In genomic region chrX:48466174-48466573, GRCm38 (mm10) we compare ENCODE assay signal across 26 mouse cellular contexts. TPM values are rescaled to one million over a fixed set of nuclear protein-coding genes. Genes with fewer than 3 reads are reported as not detected.
DNase-seq lines count a peak whose midpoint lies in the region; ATAC-seq and TF ChIP-seq lines count a peak whose summit lies in the region.
"Had no signal": no experiment of that assay in that cellular context is flagged by ENCODE, and none has a peak within 500 bp of the region (broad histone marks: within the 10 kb centered on the region; RNA-seq: fewer than 3 reads in every experiment).

No protein-coding gene starts in this region.

- TF ChIP-seq CTCF in intestine, postnatal 0 days (IDR thresholded peaks at IDR 0.05; ENCODE audit: low read depth), result no peak
- no peak for TF ChIP-seq CTCF in MEL (IDR thresholded peaks at IDR 0.05 in 2 of 3, conservative IDR thresholded peaks at IDR 0.05 in 1 of 3; ENCODE audit: control insufficient read depth in 1 of 3, insufficient read depth in 1 of 3, low read depth in 2 of 3, low read length in 3 of 3, poor library complexity in 1 of 3, severe bottlenecking in 1 of 3)
- TF ChIP-seq CTCF in stomach, postnatal 0 days (IDR thresholded peaks at IDR 0.05; ENCODE audit: low read depth), result no peak

- no peaks in the 10 kb centered on the region for H3K9me3 ChIP-seq in intestine, postnatal 0 days (ENCODE audit: control insufficient read depth)
- no peaks in the 10 kb centered on the region for H3K9me3 ChIP-seq in intestine, embryonic 15.5 days
- no peaks in the 10 kb centered on the region for H3K9me3 ChIP-seq in MEL (replicated peaks; ENCODE audit: insufficient read depth, low read length)
- no peaks in the 10 kb centered on the region for H3K9me3 ChIP-seq in stomach, postnatal 0 days (ENCODE audit: control insufficient read depth, low read length)
- H3K9me3 ChIP-seq: embryonic facial prominence, embryonic 12.5 days; embryonic facial prominence, embryonic 15.5 days; G1E; hindbrain, embryonic 12.5 days had no signal

- peak; percentile 63 for DNase-seq in MEL (ENCODE audit: low read depth, low spot score)
- no peak for DNase-seq in stomach, postnatal 0 days (ENCODE audit: low spot score)
- no peak for DNase-seq in layer of hippocampus, adult 18-20 months (ENCODE audit: low spot score in 2 of 2)
- DNase-seq: adrenal gland, adult 8-10 months; adrenal gland, postnatal 25 days; cerebellum, adult 2 months; cerebellum, adult 9-11 months; cerebellum, postnatal 25 days; forebrain, postnatal 0 days; gastrocnemius, adult 2 months; gastrocnemius, postnatal 14 days; heart, adult 2 months; kidney, adult 2 months had no signal

- ATAC-seq in intestine, postnatal 0 days, result peak; percentile 65
- no peak for ATAC-seq in intestine, embryonic 15.5 days
- ATAC-seq in stomach, postnatal 0 days (ENCODE audit: low FRiP score, low TSS enrichment), result peak; percentile 6; the same call in 1 of the 2 replicates
- ATAC-seq in granulocyte monocyte progenitor cell, adult 5-6 weeks (replicated peaks; ENCODE audit: poor library complexity, severe bottlenecking), result no peak
- ATAC-seq: forebrain, embryonic 14.5 days; forebrain, postnatal 0 days; hindbrain, embryonic 16.5 days; intestine, embryonic 16.5 days had no signal

- no peak overlapping the region for H3K4me3 ChIP-seq in intestine, postnatal 0 days (ENCODE audit: low read depth, low read length)
- no peak overlapping the region for H3K4me3 ChIP-seq in intestine, embryonic 15.5 days (replicated peaks)
- no peak overlapping the region for H3K4me3 ChIP-seq in MEL (ENCODE audit: control insufficient read depth in 1 of 2, insufficient read depth in 1 of 2, low read depth in 2 of 2, low read length in 2 of 2)
- H3K4me3 ChIP-seq in stomach, postnatal 0 days (ENCODE audit: low read depth, low read length), result no peak overlapping the region
- H3K4me3 ChIP-seq: embryonic facial prominence, embryonic 12.5 days; embryonic facial prominence, embryonic 15.5 days; gastrocnemius, adult 2 months; heart, adult 2 months; hindbrain, embryonic 12.5 days had no signal

- H3K27ac ChIP-seq in intestine, postnatal 0 days (ENCODE audit: low read depth, low read length), result 0 out of 2 replicates have a peak overlapping the region, but pooled peaks have one; percentile 15
- no peak overlapping the region for H3K27ac ChIP-seq in intestine, embryonic 15.5 days
- peak overlapping the region; percentile 62 for H3K27ac ChIP-seq in MEL (ENCODE audit: control insufficient read depth, low read depth, low read length)
- H3K27ac ChIP-seq in stomach, postnatal 0 days (replicated peaks), result no peak overlapping the region
- H3K27ac ChIP-seq: embryonic facial prominence, embryonic 12.5 days; embryonic facial prominence, embryonic 15.5 days; gastrocnemius, adult 2 months; heart, adult 2 months; hindbrain, embryonic 12.5 days had no signal

- H3K79me2 ChIP-seq in MEL (ENCODE audit: control insufficient read depth, insufficient read depth, low read length, poor library complexity), result no peaks in the 10 kb centered on the region; the same call in 1 of the 2 replicates

- H3K4me2 ChIP-seq in intestine, postnatal 0 days (replicated peaks; ENCODE audit: low read depth), result no peak overlapping the region
- no peak overlapping the region for H3K4me2 ChIP-seq in intestine, embryonic 15.5 days (replicated peaks)
- no peak overlapping the region for H3K4me2 ChIP-seq in stomach, postnatal 0 days (replicated peaks; ENCODE audit: low read depth)
- H3K4me2 ChIP-seq: embryonic facial prominence, embryonic 12.5 days; embryonic facial prominence, embryonic 15.5 days; heart, embryonic 11.5 days; hindbrain, embryonic 12.5 days had no signal

- no peak overlapping the region for H3K9ac ChIP-seq in intestine, postnatal 0 days (ENCODE audit: low read depth, low read length)
- H3K9ac ChIP-seq in intestine, embryonic 15.5 days, result no peak overlapping the region
- 0 out of 2 replicates have a peak overlapping the region, but pooled peaks have one; percentile 29 for H3K9ac ChIP-seq in MEL (ENCODE audit: control insufficient read depth, low read depth, low read length, poor library complexity, severe bottlenecking)
- no peak overlapping the region for H3K9ac ChIP-seq in stomach, postnatal 0 days (ENCODE audit: low read length)
- H3K9ac ChIP-seq: embryonic facial prominence, embryonic 12.5 days; embryonic facial prominence, embryonic 15.5 days; forebrain, postnatal 0 days; hindbrain, embryonic 12.5 days had no signal

- TF ChIP-seq EP300 in MEL (IDR thresholded peaks at IDR 0.05; ENCODE audit: low read depth in 1 of 2, low read length in 2 of 2), result no peak; a peak in 1 of 4 replicates
- TF ChIP-seq EP300 in stomach, postnatal 0 days (optimal IDR thresholded peaks at IDR 0.05), result no peak

- H3K4me1 ChIP-seq in intestine, postnatal 0 days (replicated peaks; ENCODE audit: control insufficient read depth, insufficient read depth, low read length), result no peaks in the 10 kb centered on the region
- H3K4me1 ChIP-seq in intestine, embryonic 15.5 days (replicated peaks), result no peaks in the 10 kb centered on the region
- H3K4me1 ChIP-seq in MEL (ENCODE audit: control insufficient read depth in 1 of 2, insufficient read depth in 2 of 2, low read length in 2 of 2), result peaks cover 1 to 19% of the 10 kb centered on the region in 2 experiments; a peak in 2 of 4 replicates
- no peaks in the 10 kb centered on the region for H3K4me1 ChIP-seq in stomach, postnatal 0 days (replicated peaks; ENCODE audit: control insufficient read depth, insufficient read depth)
- H3K4me1 ChIP-seq: embryonic facial prominence, embryonic 12.5 days; embryonic facial prominence, embryonic 15.5 days; hindbrain, embryonic 12.5 days had no signal

- WGBS in intestine, postnatal 0 days, result 50% methylated on average over 2 of the region's 2 CpGs
- WGBS in intestine, embryonic 15.5 days, result 57% methylated on average over 2 of the region's 2 CpGs
- 54% methylated on average over 2 of the region's 2 CpGs for WGBS in stomach, postnatal 0 days

- no peaks in the 10 kb centered on the region for H3K27me3 ChIP-seq in intestine, postnatal 0 days (replicated peaks; ENCODE audit: control insufficient read depth, insufficient read depth, low read length)
- no peaks in the 10 kb centered on the region for H3K27me3 ChIP-seq in intestine, embryonic 15.5 days (replicated peaks)
- no peaks in the 10 kb centered on the region for H3K27me3 ChIP-seq in MEL (ENCODE audit: control insufficient read depth in 1 of 2, insufficient read depth in 2 of 2, low read length in 2 of 2)
- H3K27me3 ChIP-seq in stomach, postnatal 0 days (ENCODE audit: control insufficient read depth, insufficient read depth, low read length), result no peaks in the 10 kb centered on the region
- H3K27me3 ChIP-seq: CH12.LX; embryonic facial prominence, embryonic 12.5 days; embryonic facial prominence, embryonic 15.5 days; hindbrain, embryonic 12.5 days had no signal

- H3K36me3 ChIP-seq in intestine, postnatal 0 days (ENCODE audit: control insufficient read depth, insufficient read depth), result no peaks in the 10 kb centered on the region
- H3K36me3 ChIP-seq in intestine, embryonic 15.5 days, result no peaks in the 10 kb centered on the region
- peaks cover 0 to 21% of the 10 kb centered on the region in 2 experiments; a peak in 2 of 4 replicates for H3K36me3 ChIP-seq in MEL (ENCODE audit: control insufficient read depth in 1 of 2, insufficient read depth in 2 of 2, low read length in 2 of 2)
- no peaks in the 10 kb centered on the region for H3K36me3 ChIP-seq in stomach, postnatal 0 days (ENCODE audit: control insufficient read depth, insufficient read depth, low read length)
- H3K36me3 ChIP-seq: embryonic facial prominence, embryonic 12.5 days; embryonic facial prominence, embryonic 15.5 days; G1E; hindbrain, embryonic 12.5 days had no signal

- no peak for TF ChIP-seq RAD21 in MEL (IDR thresholded peaks at IDR 0.05; ENCODE audit: low read depth, low read length)

- no peak for TF ChIP-seq POLR2A in MEL (IDR thresholded peaks at IDR 0.05; ENCODE audit: control insufficient read depth in 1 of 2, insufficient read depth in 1 of 2, low read depth in 1 of 2, low read length in 2 of 2, poor library complexity in 1 of 2)

RNA-seq across cellular contexts. Expression of gene Elf4, which starts 3.2 kb away (rescaled TPM):
- polyA plus RNA-seq in intestine, postnatal 0 days (2015; fragmentation: Nextera tagmentation; extraction: Ambion mirVana), result 10.6 and 11.1 TPM in 2 replicates
- polyA plus RNA-seq in intestine, embryonic 15.5 days (2015; fragmentation: Nextera tagmentation; extraction: Ambion mirVana), result 13.0 and 13.9 TPM in 2 replicates
- total RNA-seq in MEL (2012; rRNA removed), result 3.4 and 4.0 TPM in 2 replicates
- 10 to 100 TPM in 1 of 2 experiments, not detected in 1; 15.3 TPM for polyA plus RNA-seq in MEL (2012; ENCODE audit: insufficient read depth in 1 of 2, insufficient read length in 2 of 2, low read depth in 1 of 2, low replicate concordance in 2 of 2, missing spikeins in 1 of 2)
- polyA plus RNA-seq in stomach, postnatal 0 days (2015; fragmentation: Nextera tagmentation; extraction: Ambion mirVana), result 4.1 and 4.5 TPM in 2 replicates
- 45.1 and 47.2 TPM in 2 replicates for total RNA-seq in granulocyte monocyte progenitor cell, adult 5-6 weeks (2014; fragmentation: Nextera tagmentation)
- 12.7 and 13.8 TPM in 2 replicates for total RNA-seq in granulocyte monocyte progenitor cell, adult 5-6 weeks (2017)
- under 1 TPM; 0.89 to 0.99 TPM for total RNA-seq in layer of hippocampus, adult 18-20 months (2021)

RNA-seq across cellular contexts. Expression of gene Aifm1, which starts 47.2 kb away (rescaled TPM):
- polyA plus RNA-seq in intestine, postnatal 0 days (2015; fragmentation: Nextera tagmentation; extraction: Ambion mirVana), result 67.2 and 68.9 TPM in 2 replicates
- 95.1 and 102 TPM in 2 replicates for polyA plus RNA-seq in intestine, embryonic 15.5 days (2015; fragmentation: Nextera tagmentation; extraction: Ambion mirVana)
- total RNA-seq in MEL (2012; rRNA removed), result 69.1 and 76.1 TPM in 2 replicates
- polyA plus RNA-seq in MEL (2012; ENCODE audit: insufficient read depth in 1 of 2, insufficient read length in 2 of 2, low read depth in 1 of 2, low replicate concordance in 2 of 2, missing spikeins in 1 of 2), result 10 to 100 TPM in 1 of 2 experiments, not detected in 1; 99.1 TPM
- polyA plus RNA-seq in stomach, postnatal 0 days (2015; fragmentation: Nextera tagmentation; extraction: Ambion mirVana), result 45.9 TPM in 2 replicates
- total RNA-seq in granulocyte monocyte progenitor cell, adult 5-6 weeks (2014; fragmentation: Nextera tagmentation), result 67.0 TPM in 2 replicates
- 85.6 and 97.1 TPM in 2 replicates for total RNA-seq in granulocyte monocyte progenitor cell, adult 5-6 weeks (2017)
- 10 to 100 TPM; 22.7 to 28.3 TPM for total RNA-seq in layer of hippocampus, adult 18-20 months (2021)

RNA-seq across cellular contexts. Expression of gene Rab33a, which starts 52.9 kb away (rescaled TPM):
- polyA plus RNA-seq in intestine, postnatal 0 days (2015; fragmentation: Nextera tagmentation; extraction: Ambion mirVana), result 1.6 and 2.4 TPM in 2 replicates
- 5.5 and 7.4 TPM in 2 replicates for polyA plus RNA-seq in intestine, embryonic 15.5 days (2015; fragmentation: Nextera tagmentation; extraction: Ambion mirVana)
- total RNA-seq in MEL (2012; rRNA removed), result not detected in 2 replicates
- under 1 TPM in 1 of 2 experiments, not detected in 1; 0.46 TPM for polyA plus RNA-seq in MEL (2012; ENCODE audit: insufficient read depth in 1 of 2, insufficient read length in 2 of 2, low read depth in 1 of 2, low replicate concordance in 2 of 2, missing spikeins in 1 of 2)
- polyA plus RNA-seq in stomach, postnatal 0 days (2015; fragmentation: Nextera tagmentation; extraction: Ambion mirVana), result 2.4 and 2.5 TPM in 2 replicates
- not detected in 2 replicates for total RNA-seq in granulocyte monocyte progenitor cell, adult 5-6 weeks (2014; fragmentation: Nextera tagmentation)
- total RNA-seq in granulocyte monocyte progenitor cell, adult 5-6 weeks (2017), result not detected in 2 replicates
- total RNA-seq in layer of hippocampus, adult 18-20 months (2021), result 10 to 100 TPM; 18.3 to 21.5 TPM
- total RNA-seq: G1E; hematopoietic stem cell, adult 5-6 weeks had no signal

Comparison
In these comparisons a context has a peak if more than half of its experiments do, and no peak if none do; other contexts are left out.
1. ATAC-seq: peak in intestine, postnatal 0 days (single experiment) and stomach, postnatal 0 days (single experiment); none in intestine, embryonic 15.5 days (single experiment) and granulocyte monocyte progenitor cell, adult 5-6 weeks (single experiment).
2. H3K27ac ChIP-seq: peak in intestine, postnatal 0 days (single experiment) and MEL (single experiment); none in intestine, embryonic 15.5 days (single experiment) and stomach, postnatal 0 days (single experiment).